Mouse (Mus musculus): Measurements from ENCODE around the gene Gstt4.
A peak's percentile ranks its signal among the peaks of the same experiment; 100 is the strongest.

The Gstt4 gene

DNA sequence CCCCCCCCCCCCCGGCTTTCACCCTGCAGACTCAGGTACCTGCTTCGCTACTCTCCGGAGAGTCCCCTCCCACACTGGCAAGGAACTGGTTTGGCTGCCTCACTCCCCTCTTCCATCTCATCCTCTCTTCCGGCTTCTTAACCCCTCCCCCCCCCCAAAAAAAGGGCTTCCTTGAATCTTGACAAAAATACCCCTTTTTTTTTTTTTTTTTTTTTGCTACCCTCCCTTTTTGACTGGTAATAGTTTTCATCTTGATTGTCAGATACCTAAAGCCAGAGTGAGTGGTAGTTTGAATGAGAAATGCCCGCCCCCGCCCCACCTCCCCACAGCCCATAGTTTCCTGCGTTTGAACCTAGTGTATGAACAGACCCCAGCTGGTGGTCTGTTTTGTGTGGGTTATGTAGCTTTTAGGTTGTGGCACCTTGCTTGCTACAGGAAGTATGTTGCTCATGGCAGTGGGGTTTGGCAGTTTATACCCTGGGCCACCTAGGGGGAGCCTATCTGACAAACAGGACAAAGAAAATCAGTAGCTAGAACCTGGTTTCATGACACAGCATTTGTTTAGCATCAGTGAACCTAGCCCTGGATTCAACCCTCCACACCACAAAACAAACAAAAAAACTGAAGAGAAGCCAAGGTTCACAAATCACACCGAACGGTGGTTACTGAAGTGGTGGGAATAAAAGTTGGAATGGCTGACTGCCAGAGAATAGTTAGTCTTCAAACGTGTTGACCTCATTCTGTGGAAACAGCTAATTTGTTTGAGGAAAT is 13.6 kb upstream of the Gstt4 start:
- peak in 1 of 2 experiments; percentile 31 for DNase-seq (ENCODE audit: low spot score in 2 of 2)

DNA sequence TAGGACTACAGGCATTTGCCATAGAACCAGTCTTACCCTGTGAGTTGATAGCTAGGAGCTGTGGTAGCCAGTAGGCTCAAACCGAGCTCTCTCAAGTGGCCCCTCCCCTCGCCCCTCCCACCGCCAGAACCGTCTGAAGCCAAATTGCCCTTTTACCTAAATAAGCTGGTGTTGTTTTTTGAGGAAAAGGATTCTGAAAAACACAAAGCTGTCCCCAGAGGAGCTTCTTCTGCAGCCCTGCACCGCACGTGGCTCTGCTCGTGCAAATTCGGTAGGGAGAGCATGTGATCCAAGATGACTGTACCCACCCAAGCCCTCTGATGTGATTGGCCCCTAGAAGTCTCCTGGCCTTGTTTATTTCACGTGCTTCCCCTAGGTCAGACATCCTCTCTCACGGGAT is 13.0 kb upstream of the Gstt4 start:
- peak; percentile 60 to 77 for DNase-seq (ENCODE audit: low spot score in 2 of 2)

DNA sequence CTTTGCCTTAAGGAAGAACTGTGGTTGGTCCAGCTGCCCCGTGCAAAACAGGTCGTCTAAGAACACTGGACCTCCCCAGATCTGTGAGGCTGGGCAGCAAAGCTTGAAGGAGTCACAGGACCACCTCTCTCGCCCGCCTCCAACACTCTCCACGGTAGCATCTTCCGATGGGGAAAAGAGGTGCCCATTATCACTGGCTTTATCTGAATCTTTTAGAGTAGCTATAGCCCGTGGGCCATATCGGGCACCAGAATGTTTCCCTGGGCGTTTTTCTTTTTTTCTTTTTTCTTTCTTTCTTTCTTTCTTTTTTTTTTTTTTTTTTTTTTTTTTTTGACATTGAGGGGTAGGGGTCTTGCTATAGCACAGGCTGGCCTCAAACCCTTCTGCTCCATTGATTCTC is 12.4 kb upstream of the Gstt4 start:
- DNase-seq (ENCODE audit: low spot score in 2 of 2) = no peak

DNA sequence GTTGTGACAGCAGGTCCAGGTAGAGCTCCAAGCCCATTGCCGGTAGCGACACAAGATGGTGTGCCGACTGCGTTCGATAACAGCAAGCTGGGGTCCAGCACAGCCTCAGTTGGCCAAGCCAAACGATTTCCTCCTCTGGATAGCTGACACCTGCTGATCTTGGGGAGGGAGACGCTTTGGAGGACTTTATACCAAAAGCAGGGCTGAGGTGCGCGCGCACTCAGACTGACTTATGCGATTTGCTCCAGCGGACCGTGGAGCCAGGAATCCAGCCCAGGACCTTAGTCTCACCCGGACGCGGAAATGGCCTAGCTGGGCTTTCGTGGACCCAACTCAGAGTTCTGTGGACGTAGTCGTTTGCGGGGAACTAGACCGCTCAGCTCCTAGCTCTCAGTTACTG is 11.9 kb upstream of the Gstt4 start:
- peak; percentile 75 to 80 for DNase-seq (ENCODE audit: low spot score in 2 of 2)

DNA sequence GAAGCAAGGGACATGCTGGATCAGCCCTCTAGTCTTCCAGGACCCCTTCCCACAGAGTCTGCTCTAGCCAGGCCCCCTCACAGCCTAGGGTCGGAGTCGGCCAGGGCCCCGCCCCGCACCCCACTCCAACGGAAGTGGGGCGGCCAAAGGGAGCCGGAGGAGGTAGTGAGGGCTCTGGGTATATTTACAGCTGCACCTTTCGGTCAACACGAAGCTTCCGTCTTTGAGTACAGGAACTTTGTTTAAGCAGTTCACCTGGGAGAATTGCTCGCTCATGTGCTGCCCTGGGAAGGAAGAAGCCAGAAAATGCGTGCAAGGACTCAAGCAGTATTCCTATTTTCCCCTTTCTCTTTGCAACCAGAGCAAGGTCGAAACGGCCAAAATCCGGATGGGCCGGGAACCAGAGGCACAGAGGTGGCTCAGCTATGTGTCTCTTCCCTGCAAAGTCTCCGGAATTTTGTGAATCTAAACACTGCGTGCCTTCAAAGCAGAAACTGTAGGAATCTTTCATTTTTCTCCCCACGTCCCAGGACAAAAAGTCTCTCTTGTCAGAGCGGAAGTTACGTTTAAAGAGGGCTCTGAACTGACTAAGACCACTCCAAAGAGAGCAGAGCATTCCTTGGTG is 11.2 kb upstream of the Gstt4 start:
- peak; percentile 22 to 45 for DNase-seq (ENCODE audit: low spot score in 2 of 2)

DNA sequence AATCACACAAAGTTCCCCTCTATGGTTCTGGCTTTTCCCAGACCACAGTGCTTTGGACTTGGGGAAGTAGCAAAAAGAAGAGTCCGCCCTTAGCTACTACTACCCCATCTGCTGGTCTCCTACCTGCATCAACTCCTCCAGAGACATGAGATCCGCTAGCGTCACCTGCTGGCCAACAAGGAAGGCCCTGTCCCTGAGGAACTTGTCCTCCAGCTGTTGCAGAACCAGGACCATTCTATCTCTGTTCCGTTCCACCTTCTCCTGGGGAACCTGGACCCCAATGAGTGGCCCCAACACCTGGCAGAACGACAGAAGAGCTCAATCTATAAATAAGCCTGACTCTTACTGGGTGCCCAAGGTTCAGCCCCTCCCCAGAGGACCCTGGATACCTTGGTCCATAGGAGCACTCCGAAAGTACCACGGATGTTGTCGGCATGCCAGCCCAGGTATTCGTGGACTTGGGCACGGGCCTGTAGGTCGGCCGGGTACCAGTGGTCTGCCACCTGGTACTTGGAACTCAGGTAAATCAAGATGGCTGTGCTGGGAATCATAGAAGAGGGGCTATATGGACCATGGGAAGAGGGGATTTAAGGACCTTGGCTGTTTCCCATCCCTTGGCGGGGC is 10.0 kb upstream of the Gstt4 start:
- peak; percentile 63 to 65 for DNase-seq (ENCODE audit: low spot score in 2 of 2)

DNA sequence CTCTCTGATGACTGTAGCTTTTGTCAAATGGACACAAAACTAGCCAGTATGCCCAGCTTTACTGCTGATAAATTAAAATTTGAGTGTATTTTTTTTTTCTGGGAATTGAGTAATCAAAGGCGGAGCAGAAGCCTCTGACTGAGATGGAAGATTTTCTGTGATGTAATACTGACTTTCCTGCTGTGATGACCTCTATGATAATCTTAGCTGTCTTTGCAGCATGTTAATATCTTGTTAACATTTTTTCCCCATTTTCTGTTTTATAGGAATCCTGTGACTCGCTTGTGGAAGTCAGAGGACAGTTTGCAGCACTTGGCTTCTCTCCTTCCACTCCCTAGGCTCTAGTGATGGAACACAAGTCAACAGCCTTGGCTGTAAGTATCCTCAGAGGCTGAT is 7.9 kb upstream of the Gstt4 start:
- no peak for DNase-seq (ENCODE audit: low spot score in 2 of 2)

DNA sequence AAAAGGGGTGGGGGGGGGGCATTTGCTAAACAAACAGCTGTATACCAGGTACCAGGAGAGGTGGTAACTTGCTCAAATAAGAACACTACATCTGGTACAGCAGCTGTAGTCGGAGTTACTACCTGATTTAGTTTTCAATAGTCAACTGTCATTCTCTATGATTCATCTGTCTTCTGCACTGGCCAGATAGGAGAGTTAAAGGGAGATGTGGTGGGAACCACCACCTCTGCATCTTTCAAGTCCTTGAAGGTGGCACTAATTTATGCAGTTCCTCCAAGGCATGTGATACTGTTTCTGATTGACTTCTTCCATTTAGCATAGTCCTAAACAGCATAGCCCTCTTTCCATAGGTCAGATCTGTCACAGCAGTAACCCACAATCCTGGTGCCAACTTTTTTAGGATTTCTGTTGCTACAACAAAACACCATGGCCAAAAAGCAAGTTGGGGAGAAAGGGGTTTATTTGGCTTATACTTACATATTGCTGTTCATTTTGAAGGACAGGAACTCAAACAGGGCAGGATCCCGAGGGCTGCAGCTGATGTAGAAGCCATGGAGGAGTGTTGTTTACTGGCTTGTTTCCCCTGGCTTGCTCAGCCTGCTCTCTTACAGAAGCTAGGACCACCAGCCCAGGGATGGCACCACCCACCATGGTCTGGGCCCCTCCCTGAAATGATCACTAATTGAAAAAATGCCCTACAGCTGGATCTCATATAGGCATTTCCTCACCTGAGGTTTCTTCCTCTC is 7.4 kb upstream of the Gstt4 start:
- no peak for DNase-seq (ENCODE audit: low spot score in 2 of 2)

DNA sequence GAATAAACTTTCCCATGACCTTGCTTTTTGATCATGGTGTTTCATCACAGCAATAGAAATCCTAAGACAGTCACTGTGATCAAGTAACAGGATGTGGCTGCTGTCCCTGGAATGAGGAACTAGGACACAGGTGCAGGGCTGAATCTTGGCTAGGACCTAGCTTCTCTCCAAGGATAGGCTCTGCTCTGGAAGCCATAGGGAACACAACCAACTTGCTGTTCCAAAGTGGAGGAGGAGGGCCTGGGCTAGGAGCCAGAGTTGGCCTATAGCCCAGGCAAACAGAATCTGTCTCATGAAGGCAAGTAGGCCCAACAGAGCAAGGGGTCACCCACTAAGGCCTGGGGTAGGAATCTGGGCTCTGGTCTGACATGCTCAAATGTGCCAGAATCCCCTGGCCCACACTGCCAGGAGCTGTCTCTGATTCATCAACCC is 6.2 kb upstream of the Gstt4 start:
- DNase-seq (ENCODE audit: low spot score in 2 of 2) = no peak

DNA sequence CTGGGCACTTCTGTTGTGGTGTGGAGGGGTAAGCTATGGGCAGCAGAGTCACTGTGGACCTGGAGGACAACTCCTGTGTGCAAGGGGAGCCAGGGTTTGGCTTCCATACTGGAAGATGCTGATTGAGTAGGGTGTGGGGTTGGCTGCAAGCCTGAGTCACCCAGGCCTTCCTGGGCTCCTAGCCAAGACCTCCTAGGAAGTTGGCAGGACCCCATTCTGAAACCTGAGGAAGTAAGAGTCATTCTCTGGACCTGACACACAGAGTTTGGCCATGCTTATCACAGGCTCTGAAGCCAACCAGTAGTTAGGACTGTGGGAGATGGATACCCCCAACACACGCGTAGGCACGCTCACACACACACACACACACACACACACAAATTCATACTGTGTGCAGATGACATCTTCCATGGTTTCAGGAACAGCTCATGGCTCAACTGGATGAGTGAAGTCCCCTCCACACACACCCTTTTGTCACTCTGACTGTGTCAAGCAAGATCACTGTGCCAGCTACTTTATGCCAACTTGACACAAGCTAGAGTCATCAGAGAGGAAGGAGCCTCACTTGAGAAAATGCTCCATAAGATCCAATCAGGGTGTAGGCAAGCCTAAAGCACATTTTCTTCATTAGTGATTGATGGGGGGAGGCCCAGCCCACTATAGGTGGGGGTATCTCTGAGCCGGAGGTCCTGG is 5.5 kb upstream of the Gstt4 start:
- DNase-seq (ENCODE audit: low spot score in 2 of 2) = peak in 1 of 2 experiments; percentile 18

DNA sequence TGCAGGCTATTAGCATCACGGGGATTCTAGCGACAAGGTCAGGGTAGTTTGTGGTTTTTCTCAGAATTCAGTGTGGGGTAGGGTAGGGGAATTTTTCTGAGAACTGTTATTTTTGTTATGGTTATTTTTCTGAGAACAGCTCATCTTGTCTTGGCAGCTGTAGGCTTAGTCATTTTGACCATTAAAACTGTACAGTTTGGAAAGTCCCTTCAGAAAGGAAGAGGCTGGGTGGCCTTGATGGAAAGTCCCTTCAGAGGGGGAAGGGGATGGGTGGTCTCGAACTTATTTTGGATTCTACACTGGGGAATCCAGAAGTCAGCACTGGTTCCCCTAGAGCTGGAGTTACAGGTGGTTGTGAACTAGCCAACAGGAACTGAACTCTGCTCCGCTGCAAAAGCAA is 2.2 kb upstream of the Gstt4 start:
- no peak for DNase-seq (ENCODE audit: low spot score in 2 of 2)

DNA sequence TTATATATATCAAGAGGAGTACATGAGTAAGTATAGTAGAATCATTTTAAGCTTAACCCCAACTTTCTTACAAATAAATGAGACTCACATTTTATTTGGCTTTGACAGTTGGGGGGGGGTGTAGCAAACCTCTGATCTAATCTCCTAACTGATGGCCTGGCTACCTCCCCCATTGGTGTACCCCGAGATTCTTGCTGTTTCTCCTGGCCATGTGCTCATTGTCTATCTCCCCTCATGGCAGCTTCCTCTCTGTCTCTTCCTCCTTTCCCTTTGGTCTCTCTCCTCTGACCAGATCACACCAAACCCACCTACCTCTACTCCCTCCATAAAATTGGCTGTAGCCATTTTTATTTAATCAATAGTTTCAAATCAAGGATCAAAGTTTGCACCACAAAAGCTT is 1.4 kb upstream of the Gstt4 start:
- no peak for DNase-seq (ENCODE audit: low spot score in 2 of 2)

DNA sequence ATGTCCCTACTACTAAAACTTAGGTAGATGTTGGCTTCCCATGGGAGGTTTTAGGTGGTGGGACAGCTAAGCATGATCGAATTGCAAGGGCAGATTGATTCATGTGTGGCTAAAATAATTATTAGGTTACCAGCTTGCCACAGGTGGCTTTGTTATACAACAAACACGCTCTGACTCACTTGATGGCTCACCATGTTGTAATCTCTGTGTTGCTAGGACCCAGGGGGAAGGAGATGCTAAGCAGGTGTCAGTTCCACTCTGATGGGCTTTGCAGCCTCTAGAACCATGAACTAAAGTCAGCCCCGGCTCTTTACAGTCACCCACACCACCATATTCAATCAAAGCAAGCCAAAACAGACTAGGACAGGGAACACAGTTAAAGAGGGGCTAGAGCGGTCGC is 2.5 kb downstream of the Gstt4 start:
- no peak for DNase-seq (ENCODE audit: low spot score in 2 of 2)

DNA sequence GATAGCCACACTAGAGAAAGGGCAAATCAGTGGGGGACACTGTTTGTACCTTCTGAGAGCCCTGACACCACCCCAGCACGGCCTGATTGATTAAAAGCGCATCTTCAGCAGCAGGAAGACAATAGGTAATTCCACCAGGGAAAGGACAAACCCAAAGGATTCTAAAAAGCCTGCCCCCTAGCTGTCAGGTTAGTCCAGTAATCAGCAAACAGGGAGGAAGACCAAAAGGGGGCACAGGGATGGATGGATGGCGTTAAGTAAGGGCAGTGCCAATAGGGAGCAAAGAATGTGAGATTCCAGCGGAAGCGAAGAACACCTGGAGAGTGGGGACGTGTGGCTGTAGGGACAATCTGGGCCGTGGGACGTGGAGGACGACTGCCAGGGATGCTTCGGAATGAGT is 3.7 kb downstream of the Gstt4 start:
- no peak for DNase-seq (ENCODE audit: low spot score in 2 of 2)

DNA sequence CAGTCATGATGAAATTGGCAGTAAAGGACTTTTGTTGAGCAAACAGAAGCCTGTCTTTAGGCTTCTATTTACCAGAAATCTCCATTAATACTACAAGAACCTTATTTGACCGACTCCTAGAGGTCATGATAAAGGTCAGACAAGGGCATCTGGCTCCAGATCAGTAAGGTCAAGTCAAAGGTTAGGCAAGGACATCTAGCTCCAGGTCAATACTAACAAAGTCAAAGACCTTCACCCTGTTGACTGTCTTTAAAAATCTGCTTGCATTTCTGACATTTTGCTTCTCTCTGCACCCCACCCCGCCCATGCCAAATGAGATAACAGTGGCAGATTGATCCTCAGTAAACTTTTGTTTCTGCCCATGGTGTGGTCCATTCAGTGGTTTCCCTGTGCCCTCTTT is 18.1 kb downstream of the Gstt4 start:
- DNase-seq (ENCODE audit: low spot score in 2 of 2) = no peak

DNA sequence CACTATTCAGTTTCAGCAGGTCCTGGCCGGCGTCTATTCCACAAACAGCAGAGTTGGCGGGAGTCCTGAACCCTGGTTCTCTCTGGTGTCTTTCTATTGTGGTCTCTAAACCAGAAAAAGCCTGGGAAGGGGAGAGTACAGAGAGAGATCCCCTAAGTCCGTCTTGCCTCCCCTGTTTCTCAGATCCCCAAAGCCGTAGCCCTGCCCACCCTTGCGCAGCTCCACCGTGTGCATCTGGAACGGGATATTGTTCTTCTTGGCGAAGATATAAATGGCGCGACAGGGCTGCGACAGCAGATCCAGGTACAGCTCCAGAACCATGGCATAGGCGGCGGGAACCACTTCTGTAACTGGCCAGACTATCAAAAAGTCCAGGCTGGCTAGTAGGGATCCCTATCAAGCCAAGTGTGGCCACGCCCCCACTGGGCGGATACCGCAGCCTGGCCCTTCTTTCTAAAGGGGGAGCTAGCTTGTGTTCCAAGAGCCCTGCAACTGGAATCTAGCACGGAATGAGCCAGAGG is 24.1 kb downstream of the Gstt4 start, which contains the start of gene Gstt1:
TSS of gene Gstt1 (minus strand) at position 409 of the 521 bp plus-strand sequence.
- peak; percentile 46 to 59 for DNase-seq (ENCODE audit: low spot score in 2 of 2)

DNA sequence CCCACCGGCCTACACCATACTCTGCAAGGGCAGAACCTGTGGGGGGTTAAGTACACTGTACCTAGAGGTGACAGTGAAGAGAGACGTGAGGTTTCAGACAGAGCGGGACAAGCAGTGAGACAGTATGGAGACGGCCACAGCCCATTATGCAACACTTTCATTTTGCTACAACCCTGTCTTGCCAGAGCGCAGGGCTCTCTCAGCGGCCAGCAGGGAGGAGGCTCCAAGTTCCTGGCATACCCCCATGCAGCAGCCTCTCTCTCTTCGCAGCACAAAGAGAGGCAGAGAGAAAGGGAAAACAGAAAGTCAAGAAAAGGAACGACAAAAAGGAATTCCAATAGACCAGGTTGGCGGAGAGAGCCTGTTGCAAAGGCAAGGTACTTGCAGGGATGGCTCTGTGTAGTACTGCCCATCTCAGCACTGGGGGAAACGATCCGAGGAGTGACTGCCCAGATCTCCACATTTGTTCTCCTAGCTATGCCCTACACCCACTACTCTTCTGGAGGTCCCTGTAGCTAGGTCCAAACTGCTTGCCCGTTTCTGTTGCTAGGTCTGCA is 24.6 kb downstream of the Gstt4 start:
- peak; percentile 42 to 52 for DNase-seq (ENCODE audit: low spot score in 2 of 2)

DNA sequence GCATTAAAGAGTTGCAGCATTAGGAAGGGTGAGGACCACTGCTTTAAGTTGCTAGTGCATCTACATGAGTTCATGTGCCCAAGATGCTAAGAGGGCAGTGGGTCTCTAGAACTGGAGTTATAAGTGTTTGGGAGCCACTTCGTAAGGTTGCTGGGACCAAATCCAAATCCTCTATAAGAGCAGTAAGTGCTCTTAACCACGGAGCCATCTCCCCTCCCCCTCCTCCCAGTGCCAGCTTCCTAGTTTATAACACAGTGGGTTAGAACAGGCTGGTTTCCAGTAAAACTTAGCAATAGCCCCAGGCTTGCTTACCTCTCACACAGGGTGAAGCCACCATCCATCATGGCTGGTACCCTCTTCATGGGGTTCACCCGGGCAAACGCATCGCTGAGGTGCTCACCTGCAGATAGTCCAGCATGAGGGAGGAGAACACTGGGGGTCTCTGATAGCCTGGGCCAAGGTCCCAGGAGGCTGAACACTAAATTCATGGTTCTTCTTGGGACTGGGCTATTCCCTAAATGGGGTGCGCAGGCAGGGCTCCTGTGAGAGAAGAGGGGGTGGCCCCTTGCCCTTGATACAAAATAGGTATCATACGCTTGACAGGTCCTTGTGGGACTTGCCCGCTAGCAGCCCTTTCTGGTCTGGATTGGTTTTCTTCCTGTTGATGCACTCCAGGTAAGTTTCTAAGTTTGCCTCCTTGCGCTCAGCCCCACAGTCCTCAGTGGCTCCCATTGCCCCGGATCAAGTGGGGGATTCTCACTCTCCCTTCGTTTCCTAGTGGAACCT is 25.4 kb downstream of the Gstt4 start:
- DNase-seq (ENCODE audit: low spot score in 2 of 2) = no peak

DNA sequence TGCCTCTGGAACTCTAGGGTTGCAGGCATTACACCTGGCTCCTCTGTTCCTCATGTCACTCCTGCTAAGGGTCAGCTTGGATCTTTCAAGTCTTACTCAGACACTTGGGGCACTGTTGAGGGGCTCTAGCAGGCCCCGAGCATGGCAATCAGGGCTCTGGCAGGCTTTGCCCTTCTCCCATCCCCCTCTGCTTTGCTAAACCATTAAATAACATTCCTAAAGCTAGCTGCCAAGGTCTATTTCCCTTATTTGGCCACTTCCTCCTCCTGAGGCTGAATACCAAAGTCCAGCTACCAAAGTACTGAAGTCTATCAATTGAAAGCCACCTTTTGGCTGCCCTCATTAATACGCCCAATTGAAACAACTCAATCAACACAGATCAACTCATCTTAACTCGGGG is 27.5 kb downstream of the Gstt4 start:
- no peak for DNase-seq (ENCODE audit: low spot score in 2 of 2)

DNA sequence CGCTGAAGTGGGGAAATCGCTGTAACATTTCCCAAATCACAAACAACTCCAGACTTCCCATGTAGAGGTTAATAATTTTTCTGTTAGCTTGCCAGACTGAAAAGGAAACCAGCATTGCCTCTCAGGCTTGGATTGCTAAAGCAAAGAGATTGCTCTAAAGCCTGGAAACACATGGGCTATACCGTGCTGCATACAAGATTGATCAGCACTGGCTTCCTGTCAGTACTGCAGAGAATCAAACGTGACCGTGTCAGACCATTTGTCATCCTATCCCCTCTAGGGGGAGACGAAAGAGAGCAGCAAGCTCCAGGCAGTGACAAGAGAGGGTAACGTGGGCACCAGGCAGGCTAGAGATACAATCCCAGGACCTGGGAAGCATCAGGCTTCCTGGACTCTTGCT is 31.6 kb downstream of the Gstt4 start:
- DNase-seq (ENCODE audit: low spot score in 2 of 2) = no peak

Data from urinary bladder, adult 18-20 months (tissue).